Mouse (Mus musculus): ENCODE results near the gene Zfp184. TPM values are rescaled to one million over a fixed set of nuclear protein-coding genes. Genes with fewer than 3 reads are reported as not detected.

Gene Zfp184
- polyA plus RNA-seq, 1 experiment: 14.5 TPM

GRCm38 (mm10) chr13:21913854-21914253, 31.0 kb upstream of the Zfp184 start:
- DNase-seq (ENCODE audit: low read depth): no peak
- no peak for TF ChIP-seq CTCF (IDR thresholded peaks at IDR 0.05; ENCODE audit: borderline replicate concordance, extremely low read depth, insufficient read depth, insufficient read length)
- TF ChIP-seq POLR2A (IDR thresholded peaks at IDR 0.05; ENCODE audit: borderline replicate concordance, extremely low read depth, insufficient read depth, insufficient read length, poor library complexity, severe bottlenecking): no peak

DNA sequence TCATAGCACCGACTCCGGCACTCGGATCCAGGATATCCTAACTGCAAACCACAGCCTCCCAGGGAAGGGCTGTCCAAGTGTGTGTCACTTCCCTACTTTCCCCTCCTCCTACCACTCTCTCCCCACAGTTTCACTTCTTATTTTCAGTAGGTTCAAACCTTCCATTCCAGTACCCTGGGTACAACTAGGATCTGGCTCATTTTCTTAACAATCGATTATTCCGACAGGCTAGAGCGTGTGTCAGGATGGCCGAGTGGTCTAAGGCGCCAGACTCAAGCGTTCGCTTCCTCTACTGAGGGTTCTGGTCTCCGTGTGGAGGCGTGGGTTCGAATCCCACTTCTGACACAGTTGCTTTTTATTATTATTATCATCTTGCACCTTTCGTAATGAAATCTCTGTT, 30.3 kb upstream of the Zfp184 start:
- no peak for TF ChIP-seq POLR2A (IDR thresholded peaks at IDR 0.05; ENCODE audit: borderline replicate concordance, extremely low read depth, insufficient read depth, insufficient read length, poor library complexity, severe bottlenecking)
- no peak for TF ChIP-seq CTCF (IDR thresholded peaks at IDR 0.05; ENCODE audit: borderline replicate concordance, extremely low read depth, insufficient read depth, insufficient read length)
- peak; percentile 41 for DNase-seq (ENCODE audit: low read depth)

GRCm38 (mm10) chr13:21915487-21915886, 29.4 kb upstream of the Zfp184 start:
- no peak for TF ChIP-seq POLR2A (IDR thresholded peaks at IDR 0.05; ENCODE audit: borderline replicate concordance, extremely low read depth, insufficient read depth, insufficient read length, poor library complexity, severe bottlenecking)
- no peak for TF ChIP-seq CTCF (IDR thresholded peaks at IDR 0.05; ENCODE audit: borderline replicate concordance, extremely low read depth, insufficient read depth, insufficient read length)
- no peak for DNase-seq (ENCODE audit: low read depth)

GRCm38 (mm10) chr13:21916056-21916455, 28.8 kb upstream of the Zfp184 start:
- no peak for DNase-seq (ENCODE audit: low read depth)

GRCm38 (mm10) chr13:21917040-21917439, 27.9 kb upstream of the Zfp184 start:
- TF ChIP-seq CTCF (IDR thresholded peaks at IDR 0.05; ENCODE audit: borderline replicate concordance, extremely low read depth, insufficient read depth, insufficient read length): no peak
- no peak for TF ChIP-seq POLR2A (IDR thresholded peaks at IDR 0.05; ENCODE audit: borderline replicate concordance, extremely low read depth, insufficient read depth, insufficient read length, poor library complexity, severe bottlenecking)
- DNase-seq (ENCODE audit: low read depth): peak; percentile 53

More at GRCm38 (mm10) chr13:21916056-21916455, 28.8 kb upstream of the Zfp184 start:
- TF ChIP-seq POLR2A (IDR thresholded peaks at IDR 0.05; ENCODE audit: borderline replicate concordance, extremely low read depth, insufficient read depth, insufficient read length, poor library complexity, severe bottlenecking): no peak
- no peak for TF ChIP-seq CTCF (IDR thresholded peaks at IDR 0.05; ENCODE audit: borderline replicate concordance, extremely low read depth, insufficient read depth, insufficient read length)

DNA sequence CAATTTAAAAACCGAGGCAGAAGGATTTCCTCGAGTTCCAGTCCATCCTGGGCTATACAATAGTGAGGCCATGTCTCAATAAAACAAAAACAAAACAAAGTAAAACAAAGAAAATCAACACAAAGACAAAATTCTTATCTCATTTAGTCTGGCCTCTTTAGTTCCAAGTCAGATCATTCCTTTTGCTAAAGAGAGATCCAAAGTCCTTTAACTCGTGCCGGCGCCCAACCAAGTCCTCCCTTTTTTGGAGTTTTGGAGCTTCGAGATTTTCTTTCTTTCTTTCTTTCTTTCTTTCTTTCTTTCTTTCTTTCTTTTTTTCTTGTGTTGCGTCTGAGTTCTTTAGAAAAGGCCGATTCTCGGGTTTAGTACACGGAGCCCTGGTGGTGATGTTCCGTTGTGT, 27.4 kb upstream of the Zfp184 start:
- TF ChIP-seq CTCF (IDR thresholded peaks at IDR 0.05; ENCODE audit: borderline replicate concordance, extremely low read depth, insufficient read depth, insufficient read length) (no peak), POLR2A (IDR thresholded peaks at IDR 0.05; ENCODE audit: borderline replicate concordance, extremely low read depth, insufficient read depth, insufficient read length, poor library complexity, severe bottlenecking) (no peak)
- DNase-seq (ENCODE audit: low read depth): no peak

GRCm38 (mm10) chr13:21917992-21918391, 26.9 kb upstream of the Zfp184 start:
- peak; percentile 32 for DNase-seq (ENCODE audit: low read depth)
- no peak for TF ChIP-seq CTCF (IDR thresholded peaks at IDR 0.05; ENCODE audit: borderline replicate concordance, extremely low read depth, insufficient read depth, insufficient read length)
- no peak for TF ChIP-seq POLR2A (IDR thresholded peaks at IDR 0.05; ENCODE audit: borderline replicate concordance, extremely low read depth, insufficient read depth, insufficient read length, poor library complexity, severe bottlenecking)

DNA sequence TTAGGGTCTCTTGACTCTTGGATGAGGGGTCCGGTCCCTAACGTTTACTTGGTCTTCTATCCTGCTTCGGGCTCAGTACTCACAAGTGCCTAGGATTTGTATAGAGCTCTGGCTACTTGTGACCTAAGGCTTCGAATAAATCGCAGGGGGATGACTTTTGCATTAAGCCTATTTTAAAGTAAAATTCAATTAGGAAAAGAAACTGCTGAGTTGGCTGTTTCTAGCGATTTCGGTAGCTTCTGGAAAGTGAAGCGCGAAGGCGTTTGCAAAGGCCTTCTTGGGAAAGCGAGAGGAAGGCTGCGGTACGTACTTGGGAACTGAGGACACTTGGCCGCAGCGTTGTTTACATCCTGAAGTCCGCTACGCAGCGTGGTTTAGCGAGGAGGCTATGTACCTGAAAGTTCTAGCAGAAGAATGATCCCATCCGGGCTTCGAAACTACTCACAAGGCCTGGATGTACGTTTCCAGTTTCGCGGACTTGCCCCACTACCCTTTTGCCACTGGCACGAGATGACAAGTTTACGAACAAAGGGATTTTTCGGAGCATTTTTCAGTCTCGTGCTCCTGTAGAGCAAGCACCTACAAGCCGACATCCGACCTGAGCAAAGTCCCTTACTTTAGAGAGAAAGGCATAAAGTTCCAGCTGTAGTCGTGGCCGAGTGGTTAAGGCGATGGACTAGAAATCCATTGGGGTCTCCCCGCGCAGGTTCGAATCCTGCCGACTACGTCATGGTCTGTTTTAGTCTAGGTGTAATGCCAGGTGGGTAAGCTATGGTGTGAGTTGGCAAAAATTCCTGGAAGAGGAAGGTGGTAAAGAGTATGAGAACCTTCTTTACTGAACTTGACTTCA, 26.1 kb upstream of the Zfp184 start:
- TF ChIP-seq POLR2A (IDR thresholded peaks at IDR 0.05; ENCODE audit: borderline replicate concordance, extremely low read depth, insufficient read depth, insufficient read length, poor library complexity, severe bottlenecking): no peak
- TF ChIP-seq CTCF (IDR thresholded peaks at IDR 0.05; ENCODE audit: borderline replicate concordance, extremely low read depth, insufficient read depth, insufficient read length): no peak
- DNase-seq (ENCODE audit: low read depth): peak; percentile 71

GRCm38 (mm10) chr13:21919836-21920431, 25.0 kb upstream of the Zfp184 start:
- DNase-seq (ENCODE audit: low read depth): no peak
- TF ChIP-seq POLR2A (IDR thresholded peaks at IDR 0.05; ENCODE audit: borderline replicate concordance, extremely low read depth, insufficient read depth, insufficient read length, poor library complexity, severe bottlenecking) (no peak), CTCF (IDR thresholded peaks at IDR 0.05; ENCODE audit: borderline replicate concordance, extremely low read depth, insufficient read depth, insufficient read length) (no peak)

DNA sequence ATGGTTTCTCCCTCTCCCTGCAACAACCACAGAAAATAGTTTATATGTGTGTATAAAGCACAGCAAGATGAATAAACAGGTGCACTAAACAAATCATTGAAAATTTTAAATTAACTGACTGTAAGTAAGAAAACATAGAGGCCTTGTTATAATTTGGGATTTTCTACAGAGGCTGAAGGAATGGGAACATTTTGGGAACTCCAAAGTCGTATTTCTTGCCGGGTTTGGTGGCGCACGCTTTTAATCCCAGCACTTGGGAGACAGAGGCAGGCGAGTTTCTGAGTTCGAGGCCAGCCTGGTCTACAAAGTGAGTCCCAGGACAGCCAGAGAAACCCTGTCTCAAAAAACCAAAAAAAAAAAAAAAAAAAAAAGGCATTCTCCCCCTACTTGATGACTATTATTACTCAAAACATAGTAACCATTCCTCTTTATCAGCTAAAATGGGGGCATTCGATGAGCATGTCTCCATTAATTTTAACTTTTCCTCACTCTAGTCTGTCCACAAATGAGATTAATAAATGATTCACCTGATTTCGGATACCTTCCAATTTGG, 24.1 kb upstream of the Zfp184 start:
- no peak for TF ChIP-seq POLR2A (IDR thresholded peaks at IDR 0.05; ENCODE audit: borderline replicate concordance, extremely low read depth, insufficient read depth, insufficient read length, poor library complexity, severe bottlenecking)
- TF ChIP-seq CTCF (IDR thresholded peaks at IDR 0.05; ENCODE audit: borderline replicate concordance, extremely low read depth, insufficient read depth, insufficient read length): no peak

DNA sequence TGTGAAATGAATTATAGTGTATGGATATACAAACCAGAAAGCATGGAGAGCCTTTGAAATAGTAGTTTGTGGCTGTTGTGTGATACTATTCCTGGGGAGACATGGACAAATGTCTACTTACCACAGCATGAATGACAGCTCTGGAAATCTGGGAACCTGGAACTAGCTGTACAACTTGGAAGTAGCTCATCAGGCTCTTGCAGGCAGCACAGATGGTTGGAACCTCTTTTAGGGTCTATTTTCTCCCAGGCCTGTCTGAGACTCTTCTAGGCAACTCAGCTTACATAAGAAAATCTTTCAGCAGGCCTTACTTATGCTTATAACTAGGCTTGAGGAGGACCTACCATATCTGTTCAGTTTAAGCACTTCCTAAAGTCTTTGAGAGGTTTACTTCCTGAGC, 21.5 kb upstream of the Zfp184 start:
- TF ChIP-seq CTCF (IDR thresholded peaks at IDR 0.05; ENCODE audit: borderline replicate concordance, extremely low read depth, insufficient read depth, insufficient read length) (no peak), POLR2A (IDR thresholded peaks at IDR 0.05; ENCODE audit: borderline replicate concordance, extremely low read depth, insufficient read depth, insufficient read length, poor library complexity, severe bottlenecking) (no peak)
- DNase-seq (ENCODE audit: low read depth): no peak

More for the DNA sequence above, 24.1 kb upstream of the Zfp184 start:
- no peak for DNase-seq (ENCODE audit: low read depth)
